Mouse (Mus musculus) heart, adult 18-20 months (tissue): Measurements from ENCODE around the gene Slc4a1. TPM values are rescaled to one million over a fixed set of nuclear protein-coding genes. Genes with fewer than 3 reads are reported as not detected.

Source experiments
- DNase-seq, 2 experiments: peaks; one replicate each; pipeline ENCODE4 v3.0.0; 2021 to 2022; ENCODE audit warnings: mixed read lengths in 1 of 2
- total RNA-seq, 2 experiments: library from RNA; stranded (reverse); gene quantifications; 2 replicates each; pipeline ENCODE4 v1.2.3; 2021

The Slc4a1 gene
- total RNA-seq, 2 experiments from 2014 or later = 1.4 to 2.3 TPM

- peak; percentile 74 to 75 for DNase-seq
Measured at GRCm38 (mm10) chr11:102375196-102376173, 9.5 kb upstream of the Slc4a1 start.

DNA sequence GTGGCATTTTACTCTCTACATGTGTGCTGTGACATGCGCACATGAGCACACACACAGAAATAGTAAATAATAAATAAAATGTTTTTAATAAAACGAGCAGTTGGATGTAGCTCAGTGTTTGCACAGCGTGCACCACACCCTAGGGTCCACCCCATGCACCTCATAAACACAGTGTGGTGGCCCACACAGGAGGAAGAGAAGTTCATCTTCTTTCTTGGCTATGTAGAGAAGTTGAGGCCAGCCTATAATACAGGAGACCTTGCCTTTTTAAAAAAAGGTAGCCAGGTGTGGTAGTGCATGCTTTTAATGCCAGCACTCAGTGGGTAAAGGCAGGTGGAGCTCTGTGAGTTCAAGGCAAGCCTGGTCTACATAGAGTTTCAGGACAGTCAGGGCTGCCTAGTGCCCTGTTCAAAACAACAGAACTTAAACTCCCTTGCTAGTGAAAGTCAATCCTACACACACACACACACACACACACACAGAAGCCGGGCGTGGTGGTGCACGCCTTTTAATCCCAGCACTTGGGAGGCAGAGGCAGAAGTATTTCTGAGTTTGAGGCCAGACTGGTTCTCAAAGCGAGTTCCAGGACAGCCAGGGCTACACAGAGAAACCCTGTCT, 8.2 kb upstream of the Slc4a1 start:
- DNase-seq = no peak

- DNase-seq = no peak
Measured at GRCm38 (mm10) chr11:102373646-102374045, 7.6 kb upstream of the Slc4a1 start.

DNA sequence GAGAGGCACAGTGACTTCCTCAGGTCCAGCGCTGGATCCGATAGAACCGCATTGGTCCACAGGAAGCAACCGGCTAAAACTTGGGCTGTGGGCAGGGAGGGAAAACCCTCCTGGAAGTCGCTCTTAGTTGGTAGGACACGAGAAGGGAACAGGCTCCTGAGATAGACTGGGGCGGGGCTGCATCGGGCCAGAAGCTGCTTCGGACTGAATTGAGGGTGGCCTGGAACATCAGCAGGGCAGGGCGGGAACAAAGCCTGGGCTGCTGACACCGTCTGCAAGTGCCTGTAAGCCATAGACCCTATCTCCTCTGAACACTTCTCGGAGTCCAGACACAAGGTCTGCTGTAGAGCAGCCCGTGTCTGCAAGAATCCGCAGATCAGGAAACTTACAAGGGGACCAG, 6.9 kb upstream of the Slc4a1 start:
- DNase-seq = no peak

DNA sequence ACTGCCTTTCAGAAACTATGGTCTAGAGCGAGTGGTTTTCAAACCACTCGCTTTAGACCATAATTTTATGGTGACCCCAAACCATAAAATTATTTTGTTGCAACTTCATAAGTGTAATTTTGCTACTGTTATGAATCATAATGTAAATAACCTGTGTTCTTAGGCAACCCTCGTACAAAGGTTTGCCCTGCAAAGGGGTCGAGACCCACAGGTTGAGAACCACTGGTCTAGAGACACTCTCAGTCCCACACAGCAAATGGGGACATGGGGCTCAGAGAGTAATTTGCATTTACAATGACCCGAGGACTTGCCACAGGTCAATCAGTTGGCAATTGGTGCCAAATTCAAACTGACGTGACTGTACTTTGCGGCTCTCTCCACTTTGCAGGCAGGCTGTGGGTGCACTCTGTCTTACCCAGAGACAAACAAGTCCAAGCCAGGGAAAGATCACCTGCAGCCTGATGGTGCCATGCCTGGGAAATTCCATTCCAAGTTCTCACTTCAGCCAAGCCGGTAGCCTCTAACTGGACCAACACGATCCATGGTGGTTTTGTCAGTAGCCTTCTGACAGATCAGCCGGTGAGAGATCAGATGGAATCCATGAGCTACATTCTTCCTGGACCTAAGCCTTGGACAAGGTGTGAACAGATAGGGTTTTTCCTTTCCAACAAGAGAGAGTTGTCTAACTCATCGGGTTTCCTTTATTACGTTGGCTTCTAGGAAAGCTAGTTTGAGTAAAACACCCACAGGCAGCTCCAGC, 6.1 kb upstream of the Slc4a1 start:
- no peak for DNase-seq

GRCm38 (mm10) chr11:102370285-102370684, 4.3 kb upstream of the Slc4a1 start:
- no peak for DNase-seq

DNA sequence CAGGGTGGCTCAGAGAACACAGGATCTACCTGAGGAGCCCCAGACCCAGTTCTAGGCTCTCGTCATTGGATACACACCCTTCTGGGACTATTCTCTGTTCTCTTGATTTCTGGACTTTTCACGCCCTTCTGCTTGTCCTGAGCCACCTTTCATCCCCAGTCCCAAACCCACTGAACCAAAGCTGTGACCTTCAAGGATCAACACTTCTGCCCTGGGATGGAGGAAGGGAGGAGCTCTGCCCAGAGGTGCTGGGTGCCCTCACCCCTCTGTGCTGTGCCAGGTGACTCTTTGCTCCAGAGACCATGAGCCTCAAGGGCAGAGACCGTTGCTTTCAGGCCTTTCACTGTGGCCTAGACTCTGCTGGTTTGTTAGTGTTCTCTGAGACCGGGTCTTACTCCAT, 3.3 kb upstream of the Slc4a1 start:
- no peak for DNase-seq

GRCm38 (mm10) chr11:102368347-102368746, 2.3 kb upstream of the Slc4a1 start:
- no peak for DNase-seq

GRCm38 (mm10) chr11:102367504-102368280, 1.7 kb upstream of the Slc4a1 start:
- no peak for DNase-seq

DNA sequence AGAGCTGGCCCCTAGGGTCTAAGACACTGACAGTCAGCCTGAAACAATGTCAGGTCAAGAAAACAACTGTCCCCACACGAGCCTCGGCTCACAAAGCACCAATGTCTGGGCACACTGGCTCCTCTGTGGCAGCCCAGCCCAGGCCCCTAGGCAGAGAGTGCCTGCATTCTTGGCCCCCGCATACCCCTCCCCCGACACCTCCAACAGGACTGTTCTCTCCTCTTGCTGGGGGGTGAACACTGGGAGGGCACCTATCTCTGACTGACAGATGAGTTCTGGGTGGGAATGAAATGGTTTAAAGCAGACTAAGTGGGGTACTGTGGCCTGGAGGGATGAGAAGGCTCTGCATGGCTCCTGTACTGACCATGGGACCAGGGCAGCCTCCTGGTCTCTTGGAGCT, 304 bp downstream of the Slc4a1 start:
- no peak for DNase-seq

- no peak for DNase-seq
Measured at GRCm38 (mm10) chr11:102364570-102365371, 1.2 kb downstream of the Slc4a1 start.

- no peak for DNase-seq
Measured at GRCm38 (mm10) chr11:102363623-102364022, 2.4 kb downstream of the Slc4a1 start.

- no peak for DNase-seq
Measured at GRCm38 (mm10) chr11:102361776-102362495, 4.1 kb downstream of the Slc4a1 start.

DNA sequence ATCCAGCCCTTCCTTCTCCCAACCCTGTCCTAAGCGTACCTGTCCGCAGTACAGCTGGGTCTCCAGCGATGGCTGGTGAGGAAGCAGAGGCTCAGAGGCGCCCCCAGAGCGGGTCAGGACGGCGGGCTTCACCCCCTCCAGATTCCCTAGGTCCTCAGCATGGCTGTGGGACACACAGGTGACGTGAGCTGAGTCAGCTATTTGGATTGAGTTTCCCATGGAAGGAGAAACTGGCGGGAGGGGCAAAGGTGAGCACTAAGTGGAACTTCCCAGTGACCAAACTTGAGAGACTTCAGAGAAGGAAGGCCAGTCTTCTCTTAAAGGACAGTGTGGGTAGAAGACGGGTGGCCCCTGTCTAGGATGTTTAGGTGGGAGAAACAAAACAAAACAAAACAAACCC, 7.6 kb downstream of the Slc4a1 start:
- DNase-seq = no peak

DNA sequence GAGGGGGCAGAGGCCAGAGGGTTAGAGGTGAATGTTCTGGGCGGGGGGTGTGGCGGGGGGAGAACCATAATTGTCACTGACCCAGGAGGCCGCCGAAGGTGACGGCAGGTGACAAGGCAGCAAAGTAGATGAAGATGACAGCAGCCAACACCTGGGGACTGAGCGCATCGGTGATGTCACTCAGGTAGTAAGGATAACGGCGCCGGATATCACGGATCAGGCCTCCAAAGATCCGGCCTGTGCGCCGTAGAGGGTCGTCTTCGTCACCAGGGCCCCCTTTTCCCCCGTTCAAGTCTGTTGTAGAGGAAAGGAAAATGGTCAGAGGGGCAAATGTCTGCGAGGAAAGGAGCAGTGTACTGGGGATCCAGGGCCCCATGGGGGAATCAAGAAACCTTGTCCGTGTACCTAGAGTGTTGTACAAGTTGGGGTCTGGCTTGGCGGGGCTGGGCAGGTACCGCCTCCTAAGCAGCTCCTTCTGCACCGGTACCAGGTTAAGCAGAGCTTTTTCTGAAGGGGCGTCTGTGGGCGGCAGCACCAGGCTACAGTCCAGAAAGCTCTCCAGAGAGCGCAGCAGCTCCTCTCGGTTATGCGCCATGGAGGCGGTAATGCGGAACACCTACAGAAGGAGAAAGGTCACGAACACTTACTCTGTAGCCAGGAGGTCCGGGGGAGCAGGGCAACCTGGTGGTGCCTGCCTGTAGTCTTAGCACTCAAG, 9.2 kb downstream of the Slc4a1 start:
- no peak for DNase-seq

DNA sequence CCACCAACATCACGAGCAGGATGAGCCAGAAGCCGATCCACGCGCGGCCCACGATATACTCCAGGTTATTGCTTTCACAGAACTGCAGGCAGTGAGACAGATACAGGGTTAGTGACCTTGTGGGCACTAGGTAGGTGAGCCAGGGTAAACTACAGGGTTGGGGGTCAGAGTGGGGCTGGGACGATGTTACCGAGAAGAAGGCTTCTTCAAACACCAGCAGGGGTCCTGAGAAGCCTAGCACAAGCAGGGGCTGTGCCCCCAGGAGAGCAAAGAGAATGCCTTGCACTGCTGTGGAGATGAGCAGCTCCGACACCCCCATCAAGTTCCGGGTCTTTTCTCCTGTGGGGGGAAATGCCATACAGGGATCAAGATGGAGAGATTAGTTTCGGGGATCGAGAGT, 9.8 kb downstream of the Slc4a1 start:
- no peak for DNase-seq

GRCm38 (mm10) chr11:102355501-102355900, 10.5 kb downstream of the Slc4a1 start:
- DNase-seq = no peak

DNA sequence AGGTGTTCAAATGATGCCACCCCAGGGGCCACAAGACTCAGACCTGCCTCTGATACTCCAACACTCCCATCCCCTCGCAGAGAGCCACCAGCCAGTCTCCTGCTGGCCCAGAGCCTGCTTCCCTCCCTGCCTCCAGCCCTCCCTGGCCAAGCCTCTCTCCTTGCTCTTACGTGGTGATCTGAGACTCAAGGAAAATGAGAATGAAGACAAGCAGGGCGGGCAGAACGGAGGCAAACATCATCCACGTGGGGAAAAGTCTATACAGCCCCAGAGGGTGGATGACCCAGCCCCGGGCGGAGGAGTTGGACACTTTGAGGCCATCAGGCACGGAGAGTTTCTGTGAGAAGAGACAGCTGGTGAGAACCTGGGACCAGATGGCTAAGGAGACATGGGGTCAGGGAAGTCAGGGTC, 13.0 kb downstream of the Slc4a1 start:
- DNase-seq = no peak

DNA sequence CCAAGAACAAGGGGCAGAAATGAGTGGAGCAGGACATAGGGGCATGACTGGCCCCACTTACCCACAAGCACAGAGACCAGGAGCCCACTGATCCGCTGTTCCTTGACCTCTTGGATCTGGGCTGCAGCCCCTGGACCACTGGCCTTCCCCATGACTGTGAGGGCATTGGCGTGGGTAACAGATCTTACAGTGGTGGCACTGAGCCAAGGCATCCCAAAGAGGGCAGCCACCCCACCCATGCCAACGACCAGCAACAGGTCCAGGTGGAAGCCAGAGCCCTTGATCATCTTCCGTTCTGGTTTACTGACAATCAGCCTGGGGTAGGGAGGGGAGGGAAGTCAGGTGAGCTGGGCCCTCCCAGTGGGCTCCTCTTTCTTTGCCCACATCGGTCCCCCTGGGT, 13.6 kb downstream of the Slc4a1 start:
- no peak for DNase-seq
